Mouse (Mus musculus) lung, postnatal 0 days (tissue): ENCODE measurements around the gene Pgf. TPM values are rescaled to one million over a fixed set of nuclear protein-coding genes. Genes with fewer than 3 reads are reported as not detected.

ENCODE experiments used
- ATAC-seq: fragments of 200-750 bp; cut with Nextera tagmentation; 2 replicates; pipeline ENCODE4 v1.8.0; 2017; ENCODE audit warnings: moderate library complexity
- DNase-seq: peaks from one replicate; pipeline ENCODE4 v3.0.0-alpha.2; 2016; ENCODE audit warnings: low spot score
- H3K27ac ChIP-seq: fragments of 300-500 bp; sonication (generic); 2 replicates; pipeline ENCODE4 v1.5.1; 2014; ENCODE audit warnings: antibody characterized with exemption, mild to moderate bottlenecking, low read length, mixed read lengths
- H3K27me3 ChIP-seq: fragments of 300-500 bp; sonication (generic); replicated peaks from 2 replicates; pipeline ENCODE4 v1.6.1; 2014; ENCODE audit warnings: low read length, mixed read lengths; ENCODE audit not compliant: insufficient read depth
- H3K36me3 ChIP-seq: fragments of 300-500 bp; sonication (generic); 2 replicates; pipeline ENCODE4 v1.6.1; 2014; ENCODE audit warnings: low read length, mixed read lengths; ENCODE audit not compliant: insufficient read depth
- H3K4me1 ChIP-seq: fragments of 300-500 bp; sonication (generic); 2 replicates; pipeline ENCODE4 v1.6.1; 2014; ENCODE audit warnings: antibody characterized with exemption, low read depth, low read length, mixed read lengths; ENCODE audit not compliant: insufficient read depth
- H3K4me2 ChIP-seq: fragments of 300-500 bp; sonication (generic); replicated peaks from 2 replicates; pipeline ENCODE4 v1.6.1; 2014; ENCODE audit warnings: low read depth, mild to moderate bottlenecking, low read length, moderate library complexity, mixed read lengths
- H3K4me3 ChIP-seq: fragments of 300-500 bp; sonication (generic); 2 replicates; pipeline ENCODE4 v1.5.1; 2014; ENCODE audit warnings: low read depth, low read length
- H3K9ac ChIP-seq: fragments of 300-500 bp; sonication (generic); replicated peaks from 2 replicates; pipeline ENCODE4 v1.6.1; 2014; ENCODE audit warnings: low read depth, mild to moderate bottlenecking
- H3K9me3 ChIP-seq: fragments of 300-500 bp; sonication (generic); 2 replicates; pipeline ENCODE4 v1.6.1; 2016; ENCODE audit warnings: low read length, mixed read lengths
- CTCF ChIP-seq: IDR thresholded peaks from 2 replicates; pipeline ENCODE4 v1.5.1; 2016; ENCODE audit warnings: antibody characterized with exemption, mild to moderate bottlenecking
- EP300 ChIP-seq: IDR thresholded peaks from 2 replicates; pipeline ENCODE4 v1.6.1; 2016; ENCODE audit warnings: antibody characterized with exemption, mild to moderate bottlenecking, control low read depth
- WGBS: fragments of 180-500 bp; shearing (Covaris S2); extraction: QIAGEN DNeasy Blood & Tissue Kit; methylation state at CpG from one replicate; pipeline ENCODE4 v1.1.7; 2014; 5-methylcytosine and 5-hydroxymethylcytosine counted together
- polyA plus RNA-seq: library from polyadenylated mRNA; unstranded; fragments of >200 nt; fragmentation: Nextera tagmentation; extraction: Ambion mirVana; gene quantifications from 2 replicates; pipeline ENCODE4 v1.2.1, GENCODE M21; 2015

Gene Pgf
- polyA plus RNA-seq, 1 experiment from 2014 or later, result 19.0 TPM

- no peak overlapping the region for H3K9ac ChIP-seq
- WGBS, result 27% methylated on average over 7 of the region's 7 CpGs
- H3K4me1 ChIP-seq, result no peaks in the 10 kb centered on the region
- H3K4me2 ChIP-seq, result no peak overlapping the region
- H3K36me3 ChIP-seq, result no peaks in the 10 kb centered on the region
- DNase-seq (no peak), ATAC-seq (no peak)
- H3K27ac ChIP-seq, result no peak overlapping the region
- H3K27me3 ChIP-seq, result no peaks in the 10 kb centered on the region
- TF ChIP-seq CTCF (no peak), EP300 (no peak)
- H3K9me3 ChIP-seq, result no peaks in the 10 kb centered on the region
- no peak overlapping the region for H3K4me3 ChIP-seq
Observed at GRCm38 (mm10) chr12:85208687-85209199, 31.2 kb upstream of the Pgf start.

GRCm38 (mm10) chr12:85205425-85205824 lies 27.8 kb upstream of the Pgf start:
- TF ChIP-seq EP300, result no peak
- no peak for TF ChIP-seq CTCF
- Histone ChIP-seq H3K4me3 (no peak overlapping the region), H3K4me1 (peaks cover 10% of the 10 kb centered on the region; the same call in 1 of the 2 replicates), H3K9me3 (no peaks in the 10 kb centered on the region), H3K27me3 (no peaks in the 10 kb centered on the region), H3K4me2 (no peak overlapping the region), H3K27ac (no peak overlapping the region), H3K36me3 (no peaks in the 10 kb centered on the region), H3K9ac (no peak overlapping the region)
- WGBS, result 81% methylated on average over 10 of the region's 10 CpGs
- no peak for DNase-seq
- no peak for ATAC-seq

GRCm38 (mm10) chr12:85204105-85204504 lies 26.5 kb upstream of the Pgf start:
- Histone ChIP-seq H3K4me1 (peaks cover 10% of the 10 kb centered on the region; the same call in 1 of the 2 replicates), H3K4me2 (no peak overlapping the region), H3K27me3 (no peaks in the 10 kb centered on the region), H3K9ac (no peak overlapping the region), H3K27ac (no peak overlapping the region), H3K9me3 (no peaks in the 10 kb centered on the region), H3K36me3 (no peaks in the 10 kb centered on the region), H3K4me3 (no peak overlapping the region)
- TF ChIP-seq EP300 (no peak), CTCF (peak; percentile 47)
- ATAC-seq (no peak), DNase-seq (no peak)
- WGBS, result 50% methylated on average over 8 of the region's 8 CpGs

- TF ChIP-seq CTCF (no peak), EP300 (peak; percentile 71; the same call in 1 of the 2 replicates)
- peak; percentile 35 for ATAC-seq
- 42% methylated on average over 5 of the region's 5 CpGs for WGBS
- DNase-seq, result peak; percentile 33
- H3K27ac ChIP-seq, result no peak overlapping the region
- no peak overlapping the region for H3K4me2 ChIP-seq
- H3K27me3 ChIP-seq, result no peaks in the 10 kb centered on the region
- H3K4me1 ChIP-seq, result peaks cover 10% of the 10 kb centered on the region; the same call in 1 of the 2 replicates
- H3K36me3 ChIP-seq, result no peaks in the 10 kb centered on the region
- no peak overlapping the region for H3K4me3 ChIP-seq
- no peaks in the 10 kb centered on the region for H3K9me3 ChIP-seq
- no peak overlapping the region for H3K9ac ChIP-seq
Observed at GRCm38 (mm10) chr12:85203699-85204098, 26.1 kb upstream of the Pgf start.

- Histone ChIP-seq H3K27me3 (no peaks in the 10 kb centered on the region), H3K36me3 (no peaks in the 10 kb centered on the region), H3K9me3 (no peaks in the 10 kb centered on the region), H3K4me1 (peaks cover 10% of the 10 kb centered on the region; the same call in 1 of the 2 replicates), H3K27ac (peak overlapping the region; percentile 38), H3K4me2 (no peak overlapping the region), H3K4me3 (no peak overlapping the region), H3K9ac (no peak overlapping the region)
- ATAC-seq, result no peak
- WGBS, result 59% methylated on average over 7 of the region's 7 CpGs
- TF ChIP-seq EP300 (no peak), CTCF (no peak)
- DNase-seq, result no peak
Observed at GRCm38 (mm10) chr12:85202191-85202590, 24.6 kb upstream of the Pgf start.

GRCm38 (mm10) chr12:85201830-85202147 lies 24.2 kb upstream of the Pgf start:
- Histone ChIP-seq H3K4me2 (no peak overlapping the region), H3K9me3 (no peaks in the 10 kb centered on the region), H3K4me3 (no peak overlapping the region), H3K9ac (no peak overlapping the region), H3K36me3 (no peaks in the 10 kb centered on the region), H3K27ac (peak overlapping the region; percentile 38), H3K4me1 (peaks cover 10% of the 10 kb centered on the region; the same call in 1 of the 2 replicates), H3K27me3 (no peaks in the 10 kb centered on the region)
- DNase-seq (no peak), ATAC-seq (peak; percentile 47)
- 59% methylated on average over 2 of the region's 2 CpGs for WGBS
- 0 out of 2 replicates have a peak, but pooled peaks have one; percentile 3 for TF ChIP-seq EP300
- TF ChIP-seq CTCF, result no peak
